Mouse (Mus musculus) spleen, adult 2 months (tissue): Measurements from ENCODE around the gene Ptp4a2.

ENCODE experiments used
- CTCF ChIP-seq: fragments of 200-500 bp; IDR thresholded peaks from 2 replicates; pipeline ENCODE4 v1.5.1; 2011; ENCODE audit warnings: mild to moderate bottlenecking, inconsistent platforms; ENCODE audit not compliant: insufficient read depth, insufficient read length, insufficient replicate concordance; ENCODE audit errors: extremely low read depth
- POLR2A ChIP-seq: fragments of 200-500 bp; IDR thresholded peaks from 2 replicates; pipeline ENCODE4 v1.6.1; 2011; ENCODE audit warnings: low read depth, low read length, inconsistent platforms

DNA sequence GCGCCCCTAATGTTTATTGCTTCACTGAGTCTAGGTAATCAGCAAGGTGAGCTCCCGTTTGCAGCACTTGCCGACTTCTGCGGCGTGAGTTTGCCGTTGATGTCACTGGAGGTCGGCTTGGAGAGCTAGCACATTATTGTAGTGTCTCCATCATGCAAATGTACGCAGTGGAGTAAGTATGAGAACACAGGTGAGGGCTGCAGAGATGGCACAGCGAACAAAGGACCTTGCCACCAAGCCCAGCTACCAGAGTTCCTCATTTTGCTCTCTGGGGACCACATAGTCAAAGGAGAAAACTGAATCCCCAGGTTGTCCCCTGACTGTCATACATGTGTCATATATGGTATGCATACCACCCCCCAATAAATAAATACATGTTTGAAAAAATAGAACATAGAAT lies 49.4 kb downstream of the Ptp4a2 start:
- no peak for TF ChIP-seq CTCF
- TF ChIP-seq POLR2A = no peak
